Mouse (Mus musculus): ENCODE measurements around the gene Gipc2. TPM values are rescaled to one million over a fixed set of nuclear protein-coding genes. Genes with fewer than 3 reads are reported as not detected.
"Not testable (repeated sequence)": the region's sequence is repeated elsewhere in the genome, so short reads cannot be mapped to it uniquely, and the experiment has no call there.

The Gipc2 gene
- total RNA-seq (2021), result 1 to 10 TPM; 3.8 to 5.4 TPM

DNA sequence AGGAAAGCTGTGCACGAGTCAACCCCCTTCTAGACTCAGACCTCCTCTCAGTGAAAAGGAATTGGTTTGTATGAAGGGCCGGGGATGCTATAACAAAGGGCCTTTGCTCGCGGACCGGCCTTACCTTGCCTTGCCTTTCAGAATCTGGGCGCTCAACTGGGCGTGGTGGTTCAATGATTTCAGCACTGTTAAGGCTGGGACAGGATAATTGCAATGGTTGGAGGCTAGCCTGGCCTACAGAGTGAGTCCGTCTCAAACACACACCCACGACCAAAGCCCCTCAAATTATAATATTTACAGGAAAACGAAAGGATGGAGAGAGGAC is at the start of gene Gipc2:
Gipc2 (minus strand) TSS at position 132 of the 325 bp plus-strand sequence.
- intact Hi-C loops (cut with DNase I), result no loop called here
- no peak for DNase-seq

DNA sequence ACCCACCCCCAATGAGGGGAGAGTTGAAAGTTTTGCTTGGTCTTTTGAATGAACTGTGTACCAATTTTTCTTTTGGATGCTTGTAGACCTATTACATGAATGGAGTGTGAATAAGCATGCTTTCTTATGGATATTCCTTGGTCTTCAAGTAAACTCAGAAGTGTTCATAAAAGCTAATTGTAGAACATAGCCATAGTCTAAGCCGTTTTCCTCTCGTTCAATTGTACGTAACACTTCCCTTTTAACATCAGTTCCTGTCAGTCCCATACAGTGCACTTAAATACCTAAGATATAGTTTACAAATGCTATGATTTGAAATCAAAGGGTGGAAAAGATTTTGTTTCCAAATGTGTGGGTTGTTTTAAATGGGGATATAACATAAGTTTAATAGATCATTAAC is 47.4 kb upstream of the Gipc2 start:
- no peak for DNase-seq
- intact Hi-C loops (cut with DNase I), result no loop called here

- DNase-seq, result peak in 1 of 2 experiments; percentile 25
- intact Hi-C loops (cut with DNase I), result loop anchor here (1.0 kb wide), 1 partner anchor 101 kb away; no protein-coding TSS in a partner anchor
These were observed 45.8 kb upstream of the Gipc2 start for GRCm38 (mm10) chr3:152211731-152212279.

DNA sequence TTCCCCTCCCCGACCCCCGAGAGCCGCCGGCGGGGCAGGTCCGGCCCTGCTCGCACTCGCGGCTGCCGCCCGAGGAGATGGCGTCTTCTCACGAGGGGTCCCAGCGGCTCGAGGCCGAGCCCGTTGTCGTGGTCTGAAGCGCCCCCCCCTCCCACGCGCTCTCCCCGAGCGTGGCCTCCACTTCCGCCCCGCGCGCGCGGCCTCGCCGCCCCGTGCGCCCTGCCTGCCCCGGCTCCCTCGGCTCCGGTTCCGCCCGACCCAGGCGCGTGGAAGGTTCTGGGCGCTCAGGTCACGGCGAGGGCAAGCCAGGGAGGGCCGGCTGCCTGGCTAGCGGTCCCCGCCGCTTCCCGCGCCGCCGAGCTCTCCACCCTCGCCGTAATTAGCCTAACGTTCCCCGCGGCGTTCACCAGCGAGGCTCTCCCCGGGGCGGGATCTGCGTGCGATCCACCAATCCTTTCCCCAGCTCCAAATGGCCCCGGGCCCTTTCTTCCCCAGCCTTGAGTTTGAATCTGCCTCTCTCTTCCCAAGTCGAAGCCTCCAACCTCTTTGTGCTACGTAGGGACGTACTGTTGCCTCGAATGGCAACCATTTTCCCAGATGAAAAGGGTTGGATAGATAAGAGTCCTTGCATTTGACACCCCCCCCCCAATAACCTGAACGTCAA is 44.8 kb upstream of the Gipc2 start:
- intact Hi-C loops (cut with DNase I), result loop anchor here (1.0 kb wide), 1 partner anchor 18 kb away; no protein-coding TSS in a partner anchor
- DNase-seq, result peak; percentile 70 to 77

DNA sequence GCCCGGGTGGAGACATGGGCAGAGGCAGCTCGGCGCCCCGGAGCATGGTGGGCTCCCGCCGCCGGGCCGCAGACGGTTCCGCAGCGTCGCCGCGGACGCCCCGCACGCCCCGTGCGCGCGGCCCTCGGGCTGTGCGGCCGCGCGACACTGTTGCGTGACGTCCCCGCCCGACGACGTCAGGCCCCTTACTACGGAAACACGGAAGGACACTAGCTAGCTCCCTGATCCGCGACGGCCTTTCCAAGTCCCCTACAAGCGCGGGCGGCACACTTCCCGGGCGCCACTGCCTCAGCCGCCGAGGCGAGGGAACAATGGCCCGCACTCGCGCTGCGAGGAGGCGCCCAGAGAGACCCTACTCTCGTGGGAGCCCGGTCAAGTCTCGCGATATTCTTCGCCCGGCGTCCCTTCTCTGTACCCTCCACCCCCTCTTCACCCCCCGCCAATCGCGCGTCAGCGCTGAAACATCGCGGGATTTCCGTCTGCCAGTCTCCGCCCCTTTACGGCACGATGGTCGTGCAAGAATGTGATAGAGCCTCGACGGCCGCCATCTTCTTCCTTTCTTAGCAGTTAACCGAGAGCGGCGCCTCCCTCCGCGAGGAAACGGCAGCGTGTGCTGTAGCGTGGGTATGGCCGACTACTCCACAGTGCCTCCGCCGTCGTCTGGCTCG is 44.1 kb upstream of the Gipc2 start, which contains the start of the genes Dnajb4 and Fubp1:
Dnajb4 (minus strand) TSS at position 336 of the 668 bp plus-strand sequence.
Fubp1 (plus strand) TSS at position 456 of the 668 bp plus-strand sequence.
- intact Hi-C loops (cut with DNase I), result loop anchor here (1.0 kb wide), 1 partner anchor 17 kb away; no protein-coding TSS in a partner anchor

GRCm38 (mm10) chr3:152209177-152209966 is 43.3 kb upstream of the Gipc2 start:
- intact Hi-C loops (cut with DNase I), result no loop called here
- DNase-seq, result peak; percentile 62 to 72

More for the DNA sequence above, 44.1 kb upstream of the Gipc2 start, which contains the start of the genes Dnajb4 and Fubp1:
- DNase-seq, result peak; percentile 100

DNA sequence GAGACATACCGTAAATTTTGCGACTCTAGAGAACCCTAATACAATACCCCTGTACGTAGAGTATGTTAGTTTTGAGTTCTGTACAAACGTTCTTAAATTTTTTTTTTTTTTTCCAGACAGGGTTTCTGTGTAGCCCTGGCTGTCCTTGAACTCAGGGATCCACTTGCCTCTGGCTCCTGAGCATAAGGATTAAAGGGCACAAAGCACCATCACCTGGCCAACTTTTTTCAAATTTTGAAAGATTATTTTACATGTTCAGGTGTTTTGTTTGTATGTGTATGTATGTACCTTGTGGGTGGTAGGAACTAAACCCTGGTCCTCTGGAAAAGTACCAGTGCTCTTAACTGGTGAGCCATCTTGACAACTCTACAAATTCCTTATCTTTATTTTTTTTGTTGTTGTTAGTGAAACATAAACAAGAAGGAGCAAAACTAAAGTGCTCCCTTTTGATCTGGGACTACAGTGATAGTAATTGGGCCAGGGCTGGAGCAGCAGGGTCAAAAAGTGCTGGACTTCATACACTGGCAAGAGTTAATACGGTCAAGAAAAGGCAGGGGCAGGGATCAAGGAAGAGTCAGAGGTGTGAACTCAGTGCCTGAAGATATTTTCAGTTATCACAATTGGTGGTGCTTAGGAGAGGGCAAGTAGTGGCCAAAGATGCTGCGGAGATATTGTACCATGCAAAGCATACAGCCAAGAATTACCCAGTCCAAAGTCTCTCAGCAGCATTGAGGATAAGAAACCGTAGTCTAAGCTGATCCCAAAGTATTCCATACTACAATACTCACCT is 42.3 kb upstream of the Gipc2 start:
- intact Hi-C loops (cut with DNase I), result no loop called here
- no peak for DNase-seq

- intact Hi-C loops (cut with DNase I), result no loop called here
- no peak for DNase-seq
These were observed 41.1 kb upstream of the Gipc2 start for GRCm38 (mm10) chr3:152207156-152207555.

DNA sequence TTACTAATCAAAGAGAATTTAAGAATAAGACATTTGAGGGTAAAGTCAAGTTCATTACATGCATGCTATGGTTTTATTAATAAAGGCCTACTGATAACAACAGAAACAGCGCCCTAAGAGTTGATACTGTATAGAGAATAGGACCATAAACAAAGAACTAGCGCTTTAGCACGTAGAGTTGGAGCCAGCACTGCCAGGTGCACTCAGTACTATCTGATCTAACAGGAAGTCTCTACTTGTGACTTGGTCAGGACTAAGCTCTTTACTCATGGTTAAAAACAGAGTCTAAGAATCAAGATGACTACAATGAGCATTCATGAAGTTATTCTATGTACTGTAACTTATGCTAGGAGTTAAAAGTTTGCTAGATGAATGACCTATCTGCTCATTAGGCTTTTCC is 38.5 kb upstream of the Gipc2 start:
- DNase-seq, result no peak
- intact Hi-C loops (cut with DNase I), result no loop called here

GRCm38 (mm10) chr3:152203996-152204395 is 38.0 kb upstream of the Gipc2 start:
- intact Hi-C loops (cut with DNase I), result no loop called here

GRCm38 (mm10) chr3:152203411-152203810 is 37.4 kb upstream of the Gipc2 start:
- DNase-seq, result no peak
- intact Hi-C loops (cut with DNase I), result no loop called here

More at GRCm38 (mm10) chr3:152203996-152204395, 38.0 kb upstream of the Gipc2 start:
- DNase-seq, result no peak

DNA sequence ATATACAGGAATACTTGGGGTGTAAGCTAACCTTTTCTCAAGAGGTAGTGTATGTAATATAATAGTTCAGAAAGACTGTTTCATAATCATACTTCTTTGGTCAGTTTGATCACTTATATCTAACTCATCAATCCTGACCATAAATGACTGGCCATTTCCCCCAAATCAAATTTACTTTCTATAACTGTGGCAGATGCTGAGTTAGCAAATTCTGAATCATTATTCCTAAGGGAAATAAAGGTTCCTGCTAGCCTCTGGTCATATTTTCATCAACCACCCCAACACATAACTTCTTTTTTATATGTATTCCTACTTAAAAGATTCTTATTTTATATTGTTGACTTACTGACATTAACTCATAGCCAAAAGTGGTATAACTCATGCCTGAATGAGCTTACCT is 36.9 kb upstream of the Gipc2 start:
- no peak for DNase-seq
- intact Hi-C loops (cut with DNase I), result no loop called here

DNA sequence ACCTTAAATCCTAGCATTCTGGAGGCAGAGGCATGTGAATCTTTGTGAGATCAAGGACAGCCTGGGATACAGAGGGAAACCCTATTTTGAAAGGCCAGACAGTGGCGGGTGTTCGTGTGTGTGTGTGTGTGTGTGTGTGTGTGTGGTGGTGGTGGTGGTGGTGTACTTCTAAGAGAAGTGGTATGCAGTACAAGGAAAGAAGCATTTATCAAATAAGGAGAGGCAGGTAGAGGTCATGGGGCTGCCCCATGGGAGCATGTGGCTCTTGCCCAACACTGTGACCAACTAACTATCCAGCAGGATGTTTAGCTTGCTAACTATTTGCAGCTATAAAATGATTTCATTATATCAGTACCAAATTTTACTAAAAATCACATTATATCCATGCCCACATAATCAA is 35.6 kb upstream of the Gipc2 start:
- intact Hi-C loops (cut with DNase I), result no loop called here
- no peak for DNase-seq

DNA sequence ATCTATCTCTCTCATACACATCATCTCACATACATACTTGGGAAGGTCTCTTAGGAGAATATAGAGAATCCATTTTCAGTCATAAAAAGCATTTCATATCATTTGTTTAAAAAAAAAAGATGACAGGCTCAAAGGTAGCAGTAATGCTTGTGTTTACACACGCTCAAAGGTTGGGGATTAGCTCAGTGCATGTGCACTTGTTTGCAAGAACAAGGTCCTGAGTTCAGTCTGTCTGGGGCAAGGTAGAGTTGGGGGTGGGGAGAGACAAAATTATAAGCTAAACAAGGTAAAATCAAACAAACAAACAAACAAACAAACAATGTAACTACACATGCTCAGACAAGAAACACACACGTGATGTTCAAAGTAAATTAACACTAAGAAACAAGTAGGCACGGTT is 35.2 kb upstream of the Gipc2 start:
- intact Hi-C loops (cut with DNase I), result no loop called here
- DNase-seq, result no peak

DNA sequence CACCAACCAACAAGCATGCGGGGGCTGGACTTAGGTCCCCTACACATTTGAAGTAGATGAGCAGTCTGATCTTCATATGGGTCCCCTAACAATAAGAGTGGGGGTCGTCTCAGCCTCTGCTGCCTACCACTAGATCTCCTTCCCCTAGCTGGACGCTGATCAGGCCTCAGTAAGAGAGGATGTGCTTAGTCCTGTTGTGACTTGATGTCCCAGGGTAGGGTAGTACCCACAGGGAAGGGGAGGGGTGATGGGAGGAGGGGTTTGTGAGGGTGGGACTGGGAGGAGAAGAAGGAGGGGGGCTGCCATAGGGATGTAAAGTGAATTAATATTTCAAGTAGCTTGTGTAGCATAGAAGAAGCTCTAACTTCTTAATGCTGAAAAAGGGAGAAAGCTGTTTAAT is 33.1 kb upstream of the Gipc2 start:
- intact Hi-C loops (cut with DNase I), result loop anchor here (10.0 kb wide), 1 partner anchor 284 kb away; no protein-coding TSS in a partner anchor
- no peak for DNase-seq

GRCm38 (mm10) chr3:152197246-152197645 is 31.2 kb upstream of the Gipc2 start:
- DNase-seq, result not testable (repeated sequence)
- intact Hi-C loops (cut with DNase I), result loop anchor here (10.0 kb wide), 1 partner anchor 282 kb away; no protein-coding TSS in a partner anchor

DNA sequence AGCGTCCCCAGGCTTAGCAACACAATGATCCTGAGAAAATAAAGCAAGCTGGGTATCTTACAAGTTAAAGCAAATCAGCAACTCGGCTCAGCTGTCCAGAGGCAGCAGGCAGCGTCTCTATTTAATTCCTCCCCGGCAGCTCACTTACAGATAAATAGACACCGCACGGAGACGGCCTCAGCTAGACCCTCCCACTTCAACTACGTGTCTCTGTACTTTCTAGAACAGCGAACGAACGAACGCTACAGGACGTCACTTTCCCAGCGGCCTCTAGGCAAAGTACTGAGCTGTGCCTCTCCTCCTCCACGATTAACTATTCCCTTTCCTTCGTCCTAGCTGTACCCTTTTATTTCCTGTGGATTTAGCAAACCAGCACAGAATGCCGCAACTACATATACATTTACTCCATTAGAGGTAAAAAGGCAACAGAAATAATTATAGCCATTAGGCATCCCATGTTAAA is 27.6 kb upstream of the Gipc2 start:
- intact Hi-C loops (cut with DNase I), result loop anchor here (1.0 to 10.0 kb wide), 2 partner anchors 17 to 279 kb away; partner anchors contain the start of genes Dnajb4 and Fubp1
- peak; percentile 91 to 94 for DNase-seq

DNA sequence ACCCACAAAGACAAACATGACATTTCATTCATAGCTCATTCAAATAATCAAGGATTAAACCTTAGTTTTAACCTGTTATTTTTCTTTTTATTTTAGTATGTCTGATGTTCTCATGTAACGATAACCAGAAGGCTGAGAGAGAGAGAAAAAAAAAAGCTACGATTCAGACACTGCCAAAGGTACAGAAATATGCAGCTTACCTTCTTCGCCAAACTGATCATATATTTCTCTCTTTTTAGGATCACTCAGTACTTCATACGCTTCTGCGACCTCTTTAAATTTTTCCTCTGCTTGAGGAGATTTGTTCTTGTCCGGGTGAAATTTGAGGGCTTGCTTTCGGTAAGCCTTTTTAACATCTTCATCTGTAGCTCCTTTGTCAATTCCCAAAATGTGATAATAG is 27.1 kb upstream of the Gipc2 start:
- DNase-seq, result no peak
- intact Hi-C loops (cut with DNase I), result loop anchor here (1.0 to 10.0 kb wide), 2 partner anchors 17 to 278 kb away; partner anchors contain the start of genes Dnajb4 and Fubp1

- DNase-seq, result peak; percentile 37 to 51
- intact Hi-C loops (cut with DNase I), result loop anchor here (1.0 to 10.0 kb wide), 3 partner anchors 47 to 278 kb away; no protein-coding TSS in a partner anchor
These were observed 26.4 kb upstream of the Gipc2 start for GRCm38 (mm10) chr3:152192238-152192931.
